ENCODE assay signal across 19 mouse cellular contexts in the genomic region with DNA sequence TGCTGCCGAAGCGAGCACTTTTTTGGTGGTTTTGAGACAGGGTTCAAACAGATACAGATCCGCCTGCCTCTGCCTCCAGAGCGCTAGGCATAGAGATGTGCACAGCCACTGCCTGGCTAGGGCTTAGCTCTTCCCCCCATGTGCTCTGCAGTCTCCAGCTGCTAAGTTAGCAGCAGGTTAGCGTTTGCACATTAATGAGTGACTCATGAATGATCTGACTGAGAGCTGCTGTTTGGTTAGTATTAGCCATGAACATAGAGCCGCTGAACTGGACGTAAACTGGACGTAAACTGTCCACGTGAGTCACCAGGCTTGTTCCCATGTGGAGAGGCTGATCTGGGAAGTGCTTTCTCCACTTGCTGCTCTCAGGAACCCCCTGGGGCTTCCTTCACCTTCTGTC. TPM values are rescaled to one million over a fixed set of nuclear protein-coding genes. Genes with fewer than 3 reads are reported as not detected.
DNase-seq lines count a peak whose midpoint lies in the region; ATAC-seq lines count a peak whose summit lies in the region.
"Had no signal": no experiment of that assay in that cellular context is flagged by ENCODE, and none has a peak within 500 bp of the region (broad histone marks: within the 10 kb centered on the region; RNA-seq: fewer than 3 reads in every experiment).

No protein-coding gene starts in this region.

- no peak overlapping the region for H3K27ac ChIP-seq in liver, embryonic 11.5 days (ENCODE audit: low read depth, low read length)
- H3K27ac ChIP-seq in liver, embryonic 12.5 days, result no peak overlapping the region
- no peak overlapping the region for H3K27ac ChIP-seq in kidney, embryonic 14.5 days (ENCODE audit: low read depth, low read length)
- no peak overlapping the region for H3K27ac ChIP-seq in liver, embryonic 13.5 days
- H3K27ac ChIP-seq: embryonic facial prominence, embryonic 12.5 days; layer of hippocampus, adult 2 months; left cerebral cortex, adult 2 months had no signal

- no peak overlapping the region for H3K4me3 ChIP-seq in liver, embryonic 11.5 days (ENCODE audit: low read depth, low read length)
- no peak overlapping the region for H3K4me3 ChIP-seq in liver, embryonic 12.5 days
- H3K4me3 ChIP-seq in kidney, embryonic 14.5 days (ENCODE audit: low read length), result no peak overlapping the region
- H3K4me3 ChIP-seq in liver, embryonic 13.5 days (replicated peaks), result no peak overlapping the region
- H3K4me3 ChIP-seq: embryonic facial prominence, embryonic 12.5 days; heart, embryonic 12.5 days; layer of hippocampus, adult 2 months; left cerebral cortex, adult 2 months; megakaryocyte, embryonic 14.5 days had no signal

- WGBS in liver, embryonic 11.5 days, result 78% methylated on average over 9 of the region's 9 CpGs
- WGBS in liver, embryonic 12.5 days (ENCODE audit: insufficient replicate concordance), result 78% methylated on average over 9 of the region's 9 CpGs
- 74% methylated on average over 9 of the region's 9 CpGs for WGBS in kidney, embryonic 14.5 days
- WGBS in liver, embryonic 13.5 days (ENCODE audit: insufficient replicate concordance), result 78% methylated on average over 9 of the region's 9 CpGs

- ATAC-seq in liver, embryonic 11.5 days (replicated peaks; ENCODE audit: low FRiP score), result 0 out of 2 replicates have a peak, but pooled peaks have one; percentile 26
- ATAC-seq in liver, embryonic 12.5 days, result no peak
- ATAC-seq in kidney, embryonic 14.5 days (ENCODE audit: low FRiP score, low TSS enrichment), result peak; percentile 52; the same call in 1 of the 2 replicates
- ATAC-seq in liver, embryonic 13.5 days (ENCODE audit: low read depth), result peak; percentile 49; the same call in 1 of the 2 replicates
- ATAC-seq: forebrain, embryonic 16.5 days; midbrain, embryonic 16.5 days had no signal

- no peaks in the 10 kb centered on the region for H3K9me3 ChIP-seq in liver, embryonic 11.5 days (ENCODE audit: control insufficient read depth, low read length)
- no peaks in the 10 kb centered on the region for H3K9me3 ChIP-seq in liver, embryonic 12.5 days (replicated peaks)
- no peaks in the 10 kb centered on the region for H3K9me3 ChIP-seq in kidney, embryonic 14.5 days (ENCODE audit: control insufficient read depth, low read length)
- H3K9me3 ChIP-seq in liver, embryonic 13.5 days (replicated peaks), result no peaks in the 10 kb centered on the region
- H3K9me3 ChIP-seq: embryonic facial prominence, embryonic 12.5 days; heart, embryonic 12.5 days; megakaryocyte, embryonic 14.5 days had no signal

- no peak overlapping the region for H3K4me2 ChIP-seq in liver, embryonic 11.5 days
- no peak overlapping the region for H3K4me2 ChIP-seq in liver, embryonic 12.5 days
- H3K4me2 ChIP-seq in kidney, embryonic 14.5 days (replicated peaks; ENCODE audit: low read depth, low read length), result no peak overlapping the region
- H3K4me2 ChIP-seq in liver, embryonic 13.5 days, result no peak overlapping the region
- H3K4me2 ChIP-seq: embryonic facial prominence, embryonic 12.5 days; heart, embryonic 12.5 days had no signal

- no peak for DNase-seq in liver, embryonic 11.5 days (ENCODE audit: low spot score)
- DNase-seq in liver, embryonic 13.5 days, result no peak
- no peak for DNase-seq in embryo, embryonic 10 days (ENCODE audit: low spot score)
- no peak for DNase-seq in left cerebral cortex, adult 11 months (ENCODE audit: low spot score)
- DNase-seq in heart, adult 11 months, result no peak
- DNase-seq: adrenal gland, postnatal 14 days; cerebellum, adult 11-12 months; thymus, adult 2 months had no signal

- no peaks in the 10 kb centered on the region for H3K27me3 ChIP-seq in liver, embryonic 11.5 days (replicated peaks; ENCODE audit: control insufficient read depth, insufficient read depth, low read length)
- H3K27me3 ChIP-seq in liver, embryonic 12.5 days (replicated peaks), result no peaks in the 10 kb centered on the region
- no peaks in the 10 kb centered on the region for H3K27me3 ChIP-seq in kidney, embryonic 14.5 days (ENCODE audit: control insufficient read depth, insufficient read depth, low read length)
- no peaks in the 10 kb centered on the region for H3K27me3 ChIP-seq in liver, embryonic 13.5 days
- H3K27me3 ChIP-seq: CH12.LX; embryonic facial prominence, embryonic 12.5 days; heart, embryonic 12.5 days; megakaryocyte, embryonic 14.5 days had no signal

- H3K36me3 ChIP-seq in liver, embryonic 11.5 days (ENCODE audit: control insufficient read depth, insufficient read depth, low read length), result peaks cover 9% of the 10 kb centered on the region; the same call in 1 of the 2 replicates
- H3K36me3 ChIP-seq in liver, embryonic 12.5 days, result peaks cover 93% of the 10 kb centered on the region
- peaks cover 5% of the 10 kb centered on the region; the same call in 1 of the 2 replicates for H3K36me3 ChIP-seq in kidney, embryonic 14.5 days (ENCODE audit: control insufficient read depth, insufficient read depth, low read length)
- H3K36me3 ChIP-seq in liver, embryonic 13.5 days, result peaks cover 82% of the 10 kb centered on the region

- H3K4me1 ChIP-seq in liver, embryonic 11.5 days (replicated peaks; ENCODE audit: control insufficient read depth, insufficient read depth, low read length), result peaks cover 15% of the 10 kb centered on the region
- peaks cover 46% of the 10 kb centered on the region for H3K4me1 ChIP-seq in liver, embryonic 12.5 days
- no peaks in the 10 kb centered on the region for H3K4me1 ChIP-seq in kidney, embryonic 14.5 days (ENCODE audit: control insufficient read depth, insufficient read depth, low read length)
- H3K4me1 ChIP-seq in liver, embryonic 13.5 days (replicated peaks), result peaks cover 43% of the 10 kb centered on the region
- H3K4me1 ChIP-seq: embryonic facial prominence, embryonic 12.5 days had no signal

- H3K9ac ChIP-seq in liver, embryonic 11.5 days (ENCODE audit: low read depth, low read length), result no peak overlapping the region
- H3K9ac ChIP-seq in liver, embryonic 12.5 days, result no peak overlapping the region
- H3K9ac ChIP-seq in kidney, embryonic 14.5 days (ENCODE audit: low read depth, low read length), result no peak overlapping the region
- no peak overlapping the region for H3K9ac ChIP-seq in liver, embryonic 13.5 days
- H3K9ac ChIP-seq: embryonic facial prominence, embryonic 12.5 days; heart, embryonic 12.5 days had no signal

RNA-seq across cellular contexts. Expression of a gene that starts 10.8 kb away (rescaled TPM):
- polyA plus RNA-seq in liver, embryonic 11.5 days (2014; fragmentation: Nextera tagmentation; extraction: Ambion mirVana), result 30.4 and 30.7 TPM in 2 replicates
- polyA plus RNA-seq in liver, embryonic 12.5 days (2016; fragmentation: Nextera tagmentation; extraction: Ambion mirVana), result 21.1 and 22.6 TPM in 2 replicates
- 10.0 and 13.1 TPM in 2 replicates for polyA plus RNA-seq in kidney, embryonic 14.5 days (2014; fragmentation: Nextera tagmentation; extraction: Ambion mirVana)
- 11.4 and 14.8 TPM in 2 replicates for polyA plus RNA-seq in liver, embryonic 13.5 days (2015; fragmentation: Nextera tagmentation; extraction: Ambion mirVana)

RNA-seq across cellular contexts. Expression of a gene that starts 11.7 kb away (rescaled TPM):
- polyA plus RNA-seq in liver, embryonic 11.5 days (2014; fragmentation: Nextera tagmentation; extraction: Ambion mirVana), result 0.19 TPM in 1 of 2 replicates, not detected in the other
- not detected in 2 replicates for polyA plus RNA-seq in liver, embryonic 12.5 days (2016; fragmentation: Nextera tagmentation; extraction: Ambion mirVana)
- not detected in 2 replicates for polyA plus RNA-seq in kidney, embryonic 14.5 days (2014; fragmentation: Nextera tagmentation; extraction: Ambion mirVana)
- polyA plus RNA-seq in liver, embryonic 13.5 days (2015; fragmentation: Nextera tagmentation; extraction: Ambion mirVana), result not detected in 2 replicates
- polyA plus RNA-seq: heart, embryonic 12.5 days; limb, embryonic 11.5 days had no signal

RNA-seq across cellular contexts. Expression of a gene that starts 51.8 kb away (rescaled TPM):
- 336 and 347 TPM in 2 replicates for polyA plus RNA-seq in liver, embryonic 11.5 days (2014; fragmentation: Nextera tagmentation; extraction: Ambion mirVana)
- polyA plus RNA-seq in liver, embryonic 12.5 days (2016; fragmentation: Nextera tagmentation; extraction: Ambion mirVana), result 195 and 204 TPM in 2 replicates
- 306 and 312 TPM in 2 replicates for polyA plus RNA-seq in kidney, embryonic 14.5 days (2014; fragmentation: Nextera tagmentation; extraction: Ambion mirVana)
- 151 and 173 TPM in 2 replicates for polyA plus RNA-seq in liver, embryonic 13.5 days (2015; fragmentation: Nextera tagmentation; extraction: Ambion mirVana)
